Mouse (Mus musculus): Measurements from ENCODE around the gene Ptcd2. TPM values are rescaled to one million over a fixed set of nuclear protein-coding genes. Genes with fewer than 3 reads are reported as not detected.

Gene Ptcd2
- polyA plus RNA-seq, 1 experiment from 2014 or later = 62.1 TPM

DNA sequence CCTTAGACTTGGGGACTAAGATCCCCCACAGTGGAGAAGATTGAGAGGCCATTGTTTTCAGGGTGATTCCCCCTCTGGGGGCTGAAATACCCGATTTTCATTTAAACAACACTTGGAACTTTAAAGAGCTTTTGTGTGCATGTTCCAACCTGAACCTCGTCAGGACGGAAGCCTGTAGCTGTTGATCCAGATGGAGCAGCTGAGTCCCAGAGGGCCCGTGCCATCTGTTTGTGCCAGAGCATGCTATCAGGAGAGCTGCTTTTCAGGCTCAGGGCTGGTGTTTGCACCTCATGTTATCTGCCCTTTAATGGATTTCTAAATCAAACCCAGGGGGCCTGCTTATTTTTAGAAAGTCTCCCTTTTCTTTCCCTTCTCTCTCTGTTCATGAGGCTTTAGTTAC lies 19.4 kb upstream of the Ptcd2 start:
- Histone ChIP-seq H3K4me2 (ENCODE audit: low read depth, low read length) (no peak overlapping the region), H3K27me3 (ENCODE audit: control insufficient read depth, insufficient read depth, low read length) (no peaks in the 10 kb centered on the region), H3K27ac (ENCODE audit: low read depth, low read length) (no peak overlapping the region), H3K36me3 (ENCODE audit: control insufficient read depth, insufficient read depth, low read length) (peaks cover 5% of the 10 kb centered on the region; the same call in 1 of the 2 replicates), H3K4me1 (ENCODE audit: control insufficient read depth, insufficient read depth, low read length) (no peaks in the 10 kb centered on the region), H3K9ac (replicated peaks; ENCODE audit: low read depth, low read length) (no peak overlapping the region), H3K4me3 (ENCODE audit: low read depth, low read length) (no peak overlapping the region), H3K9me3 (ENCODE audit: control insufficient read depth, low read length) (no peaks in the 10 kb centered on the region)
- no peak for ATAC-seq (ENCODE audit: low read depth)
- 44% methylated on average over 4 of the region's 4 CpGs for WGBS

DNA sequence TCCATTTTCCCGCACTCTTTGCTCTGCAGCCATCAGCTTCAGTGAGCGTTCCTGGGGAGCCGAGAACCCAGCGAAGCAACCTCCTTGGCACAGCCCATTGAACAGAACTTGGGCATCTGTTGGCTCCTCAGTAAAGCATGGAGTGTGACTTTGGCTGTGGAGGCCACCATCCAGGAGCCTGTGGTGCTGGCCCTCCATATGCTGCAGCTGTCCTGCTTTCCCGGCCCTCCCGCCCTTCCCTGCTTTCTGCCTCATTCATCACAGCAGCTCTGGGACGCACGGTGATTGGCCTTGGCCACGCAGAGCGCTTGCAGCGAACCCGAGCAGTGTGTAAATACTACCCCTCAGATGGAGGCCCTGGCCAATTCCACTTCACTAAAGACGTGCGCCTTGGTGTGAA lies 14.4 kb upstream of the Ptcd2 start:
- no peak overlapping the region for H3K27ac ChIP-seq (ENCODE audit: low read depth, low read length)
- no peak overlapping the region for H3K9ac ChIP-seq (replicated peaks; ENCODE audit: low read depth, low read length)
- ATAC-seq (ENCODE audit: low read depth) = no peak
- H3K9me3 ChIP-seq (ENCODE audit: control insufficient read depth, low read length) = no peaks in the 10 kb centered on the region
- no peaks in the 10 kb centered on the region for H3K4me1 ChIP-seq (ENCODE audit: control insufficient read depth, insufficient read depth, low read length)
- 73% methylated on average over 14 of the region's 14 CpGs for WGBS
- no peaks in the 10 kb centered on the region for H3K27me3 ChIP-seq (ENCODE audit: control insufficient read depth, insufficient read depth, low read length)
- no peak overlapping the region for H3K4me3 ChIP-seq (ENCODE audit: low read depth, low read length)
- peaks cover 5% of the 10 kb centered on the region; the same call in 1 of the 2 replicates for H3K36me3 ChIP-seq (ENCODE audit: control insufficient read depth, insufficient read depth, low read length)
- no peak overlapping the region for H3K4me2 ChIP-seq (ENCODE audit: low read depth, low read length)

GRCm38 (mm10) chr13:99356428-99357265 lies 12.1 kb upstream of the Ptcd2 start:
- Histone ChIP-seq H3K27ac (ENCODE audit: low read depth, low read length) (no peak overlapping the region), H3K9ac (replicated peaks; ENCODE audit: low read depth, low read length) (no peak overlapping the region), H3K4me3 (ENCODE audit: low read depth, low read length) (no peak overlapping the region), H3K4me1 (ENCODE audit: control insufficient read depth, insufficient read depth, low read length) (0 out of 2 replicates have a peak, but pooled peaks cover 4% of the 10 kb centered on the region), H3K9me3 (ENCODE audit: control insufficient read depth, low read length) (no peaks in the 10 kb centered on the region), H3K4me2 (ENCODE audit: low read depth, low read length) (no peak overlapping the region), H3K27me3 (ENCODE audit: control insufficient read depth, insufficient read depth, low read length) (no peaks in the 10 kb centered on the region), H3K36me3 (ENCODE audit: control insufficient read depth, insufficient read depth, low read length) (no peaks in the 10 kb centered on the region)
- 32% methylated on average over 9 of the region's 9 CpGs for WGBS
- no peak for ATAC-seq (ENCODE audit: low read depth)

- no peaks in the 10 kb centered on the region for H3K9me3 ChIP-seq (ENCODE audit: control insufficient read depth, low read length)
- no peak overlapping the region for H3K4me2 ChIP-seq (ENCODE audit: low read depth, low read length)
- 66% methylated on average over 7 of the region's 7 CpGs for WGBS
- H3K4me3 ChIP-seq (ENCODE audit: low read depth, low read length) = no peak overlapping the region
- H3K9ac ChIP-seq (replicated peaks; ENCODE audit: low read depth, low read length) = no peak overlapping the region
- H3K27ac ChIP-seq (ENCODE audit: low read depth, low read length) = no peak overlapping the region
- H3K36me3 ChIP-seq (ENCODE audit: control insufficient read depth, insufficient read depth, low read length) = no peaks in the 10 kb centered on the region
- no peak for ATAC-seq (ENCODE audit: low read depth)
- H3K27me3 ChIP-seq (ENCODE audit: control insufficient read depth, insufficient read depth, low read length) = no peaks in the 10 kb centered on the region
- 0 out of 2 replicates have a peak, but pooled peaks cover 4% of the 10 kb centered on the region for H3K4me1 ChIP-seq (ENCODE audit: control insufficient read depth, insufficient read depth, low read length)
Measured at GRCm38 (mm10) chr13:99355861-99356260, 11.4 kb upstream of the Ptcd2 start.

DNA sequence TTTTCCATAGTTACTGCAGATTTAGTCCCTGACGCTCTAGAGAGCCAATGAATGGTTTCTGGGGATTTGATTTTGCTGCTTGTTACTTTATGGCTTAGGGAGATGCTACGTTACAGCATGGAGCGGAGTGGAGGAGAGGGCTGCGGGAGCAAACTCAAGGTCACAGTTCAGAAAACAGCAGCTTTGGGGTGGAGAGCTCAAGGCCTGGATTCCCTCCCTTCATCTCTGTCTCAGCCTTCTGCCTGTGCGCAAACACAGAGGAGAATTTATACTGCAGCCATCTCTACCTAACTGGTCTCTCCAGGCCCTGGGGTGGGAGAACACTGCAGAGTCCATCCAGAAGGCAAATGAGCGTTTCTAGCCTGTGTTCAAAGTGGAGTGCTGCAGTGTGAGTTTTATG lies 10.6 kb upstream of the Ptcd2 start:
- no peak overlapping the region for H3K27ac ChIP-seq (ENCODE audit: low read depth, low read length)
- H3K9me3 ChIP-seq (ENCODE audit: control insufficient read depth, low read length) = no peaks in the 10 kb centered on the region
- H3K9ac ChIP-seq (replicated peaks; ENCODE audit: low read depth, low read length) = no peak overlapping the region
- H3K4me2 ChIP-seq (ENCODE audit: low read depth, low read length) = no peak overlapping the region
- H3K4me3 ChIP-seq (ENCODE audit: low read depth, low read length) = no peak overlapping the region
- no peaks in the 10 kb centered on the region for H3K36me3 ChIP-seq (ENCODE audit: control insufficient read depth, insufficient read depth, low read length)
- H3K4me1 ChIP-seq (ENCODE audit: control insufficient read depth, insufficient read depth, low read length) = 0 out of 2 replicates have a peak, but pooled peaks cover 4% of the 10 kb centered on the region
- ATAC-seq (ENCODE audit: low read depth) = no peak
- WGBS = 81% methylated on average over 6 of the region's 6 CpGs
- H3K27me3 ChIP-seq (ENCODE audit: control insufficient read depth, insufficient read depth, low read length) = no peaks in the 10 kb centered on the region

- H3K9ac ChIP-seq (replicated peaks; ENCODE audit: low read depth, low read length) = peak overlapping the region; percentile 39; the same call in 1 of the 2 replicates
- 0 out of 2 replicates have a peak, but pooled peaks cover 4% of the 10 kb centered on the region for H3K4me1 ChIP-seq (ENCODE audit: control insufficient read depth, insufficient read depth, low read length)
- 12% methylated on average over 7 of the region's 7 CpGs for WGBS
- H3K27ac ChIP-seq (ENCODE audit: low read depth, low read length) = peak overlapping the region; percentile 71
- H3K4me2 ChIP-seq (ENCODE audit: low read depth, low read length) = peak overlapping the region; percentile 61
- no peak; the same call in 1 of the 2 replicates for ATAC-seq (ENCODE audit: low read depth)
- H3K36me3 ChIP-seq (ENCODE audit: control insufficient read depth, insufficient read depth, low read length) = no peaks in the 10 kb centered on the region
- no peaks in the 10 kb centered on the region for H3K27me3 ChIP-seq (ENCODE audit: control insufficient read depth, insufficient read depth, low read length)
- H3K9me3 ChIP-seq (ENCODE audit: control insufficient read depth, low read length) = no peaks in the 10 kb centered on the region
- H3K4me3 ChIP-seq (ENCODE audit: low read depth, low read length) = peak overlapping the region; percentile 35
Measured at GRCm38 (mm10) chr13:99353490-99353851, 9.0 kb upstream of the Ptcd2 start.

DNA sequence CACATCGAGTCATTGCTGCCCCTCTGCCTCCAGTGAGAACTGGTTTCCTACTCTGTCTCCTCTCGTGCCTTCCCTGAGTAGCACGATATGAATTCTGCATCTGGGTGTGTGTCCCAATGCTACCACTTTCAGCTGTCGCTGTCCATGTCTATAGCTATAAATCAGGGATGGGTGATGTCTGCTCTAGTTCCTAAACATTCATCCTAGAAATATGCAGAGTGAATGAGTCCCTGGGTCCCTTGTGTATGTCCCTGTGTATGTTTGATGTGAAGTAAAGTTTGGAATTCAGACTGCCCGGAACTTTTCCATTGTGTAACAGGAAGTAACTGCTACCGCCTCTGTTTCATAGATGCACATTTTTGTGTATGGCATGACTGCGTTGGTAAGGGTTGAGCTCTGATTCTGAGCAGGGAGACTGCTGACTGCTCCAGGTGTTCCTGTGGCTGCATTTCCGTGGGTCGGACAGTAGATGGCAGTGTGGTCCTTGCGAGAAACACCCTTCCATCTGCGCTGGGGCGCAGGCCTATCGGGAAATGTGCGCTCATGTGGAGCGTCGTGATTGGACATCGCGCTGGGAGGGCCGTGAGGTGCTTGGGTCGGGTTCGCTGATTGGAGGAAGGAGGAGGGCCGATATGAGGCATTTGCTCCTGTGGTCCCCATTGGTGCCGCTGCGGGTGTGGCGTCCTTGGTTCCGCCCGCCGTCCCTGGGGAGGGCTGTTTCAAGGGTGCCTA lies 8.4 kb upstream of the Ptcd2 start:
- Histone ChIP-seq H3K27ac (ENCODE audit: low read depth, low read length) (peak overlapping the region; percentile 71), H3K36me3 (ENCODE audit: control insufficient read depth, insufficient read depth, low read length) (no peaks in the 10 kb centered on the region), H3K4me2 (ENCODE audit: low read depth, low read length) (peak overlapping the region; percentile 61), H3K4me1 (ENCODE audit: control insufficient read depth, insufficient read depth, low read length) (0 out of 2 replicates have a peak, but pooled peaks cover 4% of the 10 kb centered on the region), H3K9me3 (ENCODE audit: control insufficient read depth, low read length) (no peaks in the 10 kb centered on the region), H3K27me3 (ENCODE audit: control insufficient read depth, insufficient read depth, low read length) (no peaks in the 10 kb centered on the region), H3K4me3 (ENCODE audit: low read depth, low read length) (peak overlapping the region; percentile 35), H3K9ac (replicated peaks; ENCODE audit: low read depth, low read length) (0 out of 2 replicates have a peak overlapping the region, but pooled peaks have one; percentile 39)
- peak; percentile 100 for ATAC-seq (ENCODE audit: low read depth)
- WGBS = 10% methylated on average over 28 of the region's 28 CpGs

DNA sequence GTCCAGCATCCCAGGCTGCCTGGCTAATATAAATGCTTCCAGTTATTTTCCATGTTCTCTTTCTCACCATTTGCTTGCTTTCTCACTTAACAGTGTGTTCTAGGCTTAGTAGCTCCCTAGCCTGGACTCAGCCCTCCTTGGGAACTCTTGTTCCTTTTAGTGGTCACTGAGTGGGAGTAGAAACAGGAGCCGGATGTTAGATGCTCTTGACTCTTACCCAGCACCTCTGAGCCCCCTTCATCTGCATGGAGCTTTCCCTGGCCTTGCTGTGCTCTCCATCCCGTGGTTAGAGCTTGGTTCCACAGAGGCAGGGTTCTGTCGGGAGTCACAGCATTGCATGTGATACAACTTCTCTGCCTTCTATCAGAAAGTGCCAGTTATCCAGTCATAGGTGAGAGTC lies 7.1 kb upstream of the Ptcd2 start:
- H3K4me3 ChIP-seq (ENCODE audit: low read depth, low read length) = no peak overlapping the region
- no peak overlapping the region for H3K27ac ChIP-seq (ENCODE audit: low read depth, low read length)
- H3K4me1 ChIP-seq (ENCODE audit: control insufficient read depth, insufficient read depth, low read length) = 0 out of 2 replicates have a peak, but pooled peaks cover 4% of the 10 kb centered on the region
- H3K9me3 ChIP-seq (ENCODE audit: control insufficient read depth, low read length) = no peaks in the 10 kb centered on the region
- no peak overlapping the region for H3K4me2 ChIP-seq (ENCODE audit: low read depth, low read length)
- 91% methylated on average over 3 of the region's 3 CpGs for WGBS
- no peaks in the 10 kb centered on the region for H3K27me3 ChIP-seq (ENCODE audit: control insufficient read depth, insufficient read depth, low read length)
- no peak for ATAC-seq (ENCODE audit: low read depth)
- no peak overlapping the region for H3K9ac ChIP-seq (replicated peaks; ENCODE audit: low read depth, low read length)
- H3K36me3 ChIP-seq (ENCODE audit: control insufficient read depth, insufficient read depth, low read length) = no peaks in the 10 kb centered on the region

- Histone ChIP-seq H3K36me3 (ENCODE audit: control insufficient read depth, insufficient read depth, low read length) (no peaks in the 10 kb centered on the region), H3K9ac (replicated peaks; ENCODE audit: low read depth, low read length) (no peak overlapping the region), H3K4me1 (ENCODE audit: control insufficient read depth, insufficient read depth, low read length) (0 out of 2 replicates have a peak, but pooled peaks cover 4% of the 10 kb centered on the region), H3K27me3 (ENCODE audit: control insufficient read depth, insufficient read depth, low read length) (no peaks in the 10 kb centered on the region), H3K4me3 (ENCODE audit: low read depth, low read length) (no peak overlapping the region), H3K27ac (ENCODE audit: low read depth, low read length) (no peak overlapping the region), H3K9me3 (ENCODE audit: control insufficient read depth, low read length) (no peaks in the 10 kb centered on the region), H3K4me2 (ENCODE audit: low read depth, low read length) (no peak overlapping the region)
- 80% methylated on average over 8 of the region's 8 CpGs for WGBS
- ATAC-seq (ENCODE audit: low read depth) = no peak
Measured at GRCm38 (mm10) chr13:99351186-99351585, 6.7 kb upstream of the Ptcd2 start.

All from neural tube, embryonic 14.5 days (tissue).